ENCODE assay signal across 9 mouse cellular contexts in the genomic region with DNA sequence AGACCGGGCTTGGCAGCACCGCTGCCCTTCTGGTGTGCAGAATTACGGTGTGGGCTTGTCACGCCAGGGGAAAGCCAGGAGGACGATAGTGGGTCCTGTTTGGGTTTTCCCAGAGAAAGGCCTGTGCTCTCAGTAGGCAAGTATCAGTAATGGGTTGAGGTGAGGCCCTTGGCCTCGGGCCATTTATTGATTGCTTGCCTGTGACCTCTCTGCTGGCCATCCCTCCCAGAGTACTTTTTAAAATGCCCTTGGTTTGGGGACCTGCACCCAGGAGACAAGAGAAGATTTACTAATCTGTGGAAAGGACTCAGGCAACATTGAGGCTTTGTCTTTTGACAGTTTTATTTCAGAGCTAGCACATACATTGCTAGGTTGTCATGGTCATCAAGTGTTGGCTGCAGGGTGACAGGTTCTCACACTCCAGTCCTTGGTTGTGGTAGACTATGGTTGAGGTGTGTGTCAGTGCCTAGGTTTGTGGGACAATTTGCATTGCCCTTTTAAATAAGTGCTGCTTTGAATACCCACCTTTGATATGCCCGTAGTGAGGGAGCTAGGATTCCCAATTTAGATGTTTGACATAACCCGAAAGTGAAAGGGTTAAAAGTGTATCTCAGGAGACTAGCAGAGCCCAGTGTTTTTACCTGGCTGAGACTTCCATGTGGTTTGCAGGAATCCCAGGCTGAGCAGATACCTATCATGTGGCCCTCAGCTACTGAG. TPM values are rescaled to one million over a fixed set of nuclear protein-coding genes. Genes with fewer than 3 reads are reported as not detected.
DNase-seq lines count a peak whose midpoint lies in the region; ATAC-seq and TF ChIP-seq lines count a peak whose summit lies in the region.
"Had no signal": no experiment of that assay in that cellular context is flagged by ENCODE, and none has a peak within 500 bp of the region (broad histone marks: within the 10 kb centered on the region; RNA-seq: fewer than 3 reads in every experiment).

No protein-coding gene starts in this region.

- no peak overlapping the region for H3K4me3 ChIP-seq in intestine, embryonic 14.5 days (ENCODE audit: low read depth, low read length)
- H3K4me3 ChIP-seq in intestine, embryonic 16.5 days (ENCODE audit: low read length) = no peak overlapping the region
- no peak overlapping the region for H3K4me3 ChIP-seq in embryonic facial prominence, embryonic 10.5 days
- H3K4me3 ChIP-seq in hindbrain, embryonic 14.5 days (replicated peaks; ENCODE audit: low read length) = no peak overlapping the region
- no peak overlapping the region for H3K4me3 ChIP-seq in midbrain, embryonic 13.5 days (replicated peaks)
- H3K4me3 ChIP-seq in lung, adult 2 months (replicated peaks; ENCODE audit: extremely low read depth, low read depth, low read length) = no peak overlapping the region

- H3K27ac ChIP-seq in intestine, embryonic 14.5 days (ENCODE audit: low read depth) = peak overlapping the region; percentile 57
- H3K27ac ChIP-seq in intestine, embryonic 16.5 days (ENCODE audit: low read length) = no peak overlapping the region
- peak overlapping the region; percentile 63 for H3K27ac ChIP-seq in embryonic facial prominence, embryonic 10.5 days (replicated peaks)
- H3K27ac ChIP-seq in hindbrain, embryonic 14.5 days = peak overlapping the region; percentile 65
- H3K27ac ChIP-seq in midbrain, embryonic 13.5 days = peak overlapping the region; percentile 94
- H3K27ac ChIP-seq: macrophage had no signal

- H3K4me2 ChIP-seq in intestine, embryonic 14.5 days (ENCODE audit: low read length) = no peak overlapping the region
- no peak overlapping the region for H3K4me2 ChIP-seq in intestine, embryonic 16.5 days (ENCODE audit: low read depth, low read length)
- no peak overlapping the region for H3K4me2 ChIP-seq in hindbrain, embryonic 14.5 days (replicated peaks)
- peak overlapping the region; percentile 42 for H3K4me2 ChIP-seq in midbrain, embryonic 13.5 days (replicated peaks)

- 54% methylated on average over 8 of the region's 8 CpGs for WGBS in intestine, embryonic 14.5 days
- WGBS in intestine, embryonic 16.5 days = 54% methylated on average over 8 of the region's 8 CpGs
- WGBS in embryonic facial prominence, embryonic 10.5 days = 59% methylated on average over 8 of the region's 8 CpGs
- 43% methylated on average over 8 of the region's 8 CpGs for WGBS in hindbrain, embryonic 14.5 days
- WGBS in midbrain, embryonic 13.5 days = 56% methylated on average over 8 of the region's 8 CpGs
- WGBS in lung, adult 2 months = 79% methylated on average over 8 of the region's 8 CpGs

- no peaks in the 10 kb centered on the region for H3K9me3 ChIP-seq in intestine, embryonic 14.5 days (ENCODE audit: control insufficient read depth, low read length)
- no peaks in the 10 kb centered on the region for H3K9me3 ChIP-seq in intestine, embryonic 16.5 days (ENCODE audit: control insufficient read depth, low read length)
- H3K9me3 ChIP-seq in embryonic facial prominence, embryonic 10.5 days = no peaks in the 10 kb centered on the region
- H3K9me3 ChIP-seq in hindbrain, embryonic 14.5 days (ENCODE audit: control insufficient read depth, low read length) = no peaks in the 10 kb centered on the region
- no peaks in the 10 kb centered on the region for H3K9me3 ChIP-seq in midbrain, embryonic 13.5 days

- no peak for TF ChIP-seq POLR2A in lung, adult 2 months (IDR thresholded peaks at IDR 0.05; ENCODE audit: borderline replicate concordance, extremely low read depth, low read depth, low read length)

- H3K27me3 ChIP-seq in intestine, embryonic 14.5 days (replicated peaks; ENCODE audit: control insufficient read depth, insufficient read depth, low read length) = no peaks in the 10 kb centered on the region
- H3K27me3 ChIP-seq in intestine, embryonic 16.5 days (replicated peaks; ENCODE audit: control insufficient read depth, insufficient read depth, low read length) = no peaks in the 10 kb centered on the region
- H3K27me3 ChIP-seq in embryonic facial prominence, embryonic 10.5 days (replicated peaks; ENCODE audit: low read depth, poor library complexity, severe bottlenecking) = no peaks in the 10 kb centered on the region
- H3K27me3 ChIP-seq in hindbrain, embryonic 14.5 days (ENCODE audit: control insufficient read depth, insufficient read depth, low read length) = no peaks in the 10 kb centered on the region
- no peaks in the 10 kb centered on the region for H3K27me3 ChIP-seq in midbrain, embryonic 13.5 days

- no peak overlapping the region for H3K9ac ChIP-seq in intestine, embryonic 14.5 days (ENCODE audit: low read length)
- no peak overlapping the region for H3K9ac ChIP-seq in intestine, embryonic 16.5 days (ENCODE audit: low read depth, low read length)
- no peak overlapping the region for H3K9ac ChIP-seq in hindbrain, embryonic 14.5 days
- H3K9ac ChIP-seq in midbrain, embryonic 13.5 days (replicated peaks) = peak overlapping the region; percentile 34

- H3K36me3 ChIP-seq in intestine, embryonic 14.5 days (ENCODE audit: control insufficient read depth, insufficient read depth, low read length) = peaks cover 25% of the 10 kb centered on the region; the same call in 1 of the 2 replicates
- no peaks in the 10 kb centered on the region for H3K36me3 ChIP-seq in intestine, embryonic 16.5 days (ENCODE audit: control insufficient read depth, insufficient read depth, low read length)
- H3K36me3 ChIP-seq in embryonic facial prominence, embryonic 10.5 days (replicated peaks) = peaks cover 94% of the 10 kb centered on the region
- peaks cover 15% of the 10 kb centered on the region; the same call in 1 of the 2 replicates for H3K36me3 ChIP-seq in hindbrain, embryonic 14.5 days (replicated peaks; ENCODE audit: control insufficient read depth, insufficient read depth)
- peaks cover 16% of the 10 kb centered on the region for H3K36me3 ChIP-seq in midbrain, embryonic 13.5 days

- TF ChIP-seq CTCF in lung, adult 2 months (IDR thresholded peaks at IDR 0.05; ENCODE audit: insufficient read depth, low read length) = no peak

- ATAC-seq in intestine, embryonic 14.5 days (replicated peaks; ENCODE audit: low FRiP score, low TSS enrichment, low read depth) = no peak
- ATAC-seq in intestine, embryonic 16.5 days = no peak
- no peak for ATAC-seq in hindbrain, embryonic 14.5 days (ENCODE audit: low FRiP score)
- no peak for ATAC-seq in midbrain, embryonic 13.5 days

- H3K4me1 ChIP-seq in intestine, embryonic 14.5 days (replicated peaks; ENCODE audit: control insufficient read depth, insufficient read depth, low read length) = peaks cover 66% of the 10 kb centered on the region
- peaks cover 65% of the 10 kb centered on the region for H3K4me1 ChIP-seq in intestine, embryonic 16.5 days (ENCODE audit: control insufficient read depth, insufficient read depth, low read length)
- peaks cover 97% of the 10 kb centered on the region for H3K4me1 ChIP-seq in embryonic facial prominence, embryonic 10.5 days
- peaks cover 91% of the 10 kb centered on the region for H3K4me1 ChIP-seq in hindbrain, embryonic 14.5 days (replicated peaks; ENCODE audit: control insufficient read depth, insufficient read depth, low read length)
- H3K4me1 ChIP-seq in midbrain, embryonic 13.5 days (replicated peaks) = peaks cover 98% of the 10 kb centered on the region
- peaks cover 10% of the 10 kb centered on the region for H3K4me1 ChIP-seq in lung, adult 2 months (ENCODE audit: control insufficient read depth, insufficient read depth, low read length)

- no peak for DNase-seq in intestine, embryonic 14.5 days (ENCODE audit: low spot score)
- DNase-seq in embryonic facial prominence, embryonic 10.5 days (ENCODE audit: low spot score) = no peak
- DNase-seq in hindbrain, embryonic 14.5 days (ENCODE audit: low spot score) = no peak
- no peak for DNase-seq in testis, postnatal 10 days (ENCODE audit: low spot score)
- DNase-seq in adrenal gland, adult 18-20 months (ENCODE audit: low spot score in 2 of 2) = no peak
- no peak for DNase-seq in lung, adult 2 months

RNA-seq across cellular contexts. Expression of gene Ssbp3, which starts 28.2 kb away (rescaled TPM):
- 73.2 and 76.2 TPM in 2 replicates for polyA plus RNA-seq in intestine, embryonic 14.5 days (2014; fragmentation: Nextera tagmentation; extraction: Ambion mirVana)
- polyA plus RNA-seq in intestine, embryonic 16.5 days (2015; fragmentation: Nextera tagmentation; extraction: Ambion mirVana) = 38.0 and 53.4 TPM in 2 replicates
- 147 TPM in 2 replicates for polyA plus RNA-seq in embryonic facial prominence, embryonic 10.5 days (2016; fragmentation: Nextera tagmentation; extraction: Ambion mirVana)
- polyA plus RNA-seq in hindbrain, embryonic 14.5 days (2014; fragmentation: Nextera tagmentation; extraction: Ambion mirVana) = 93.0 and 100 TPM in 2 replicates
- polyA plus RNA-seq in midbrain, embryonic 13.5 days (2015; fragmentation: Nextera tagmentation; extraction: Ambion mirVana) = 192 and 229 TPM in 2 replicates
- total RNA-seq in adrenal gland, adult 18-20 months (2021) = 10 to 100 TPM; 70.5 to 75.9 TPM
- 41.0 and 43.2 TPM in 2 replicates for polyA plus RNA-seq in lung, adult 2 months (2012; rRNA removed)
